Comparison of ENCODE assay signal across 8 mouse cellular contexts in genomic region chr4:133012776-133013265, GRCm38 (mm10). TPM values are rescaled to one million over a fixed set of nuclear protein-coding genes. Genes with fewer than 3 reads are reported as not detected.
DNase-seq lines count a peak whose midpoint lies in the region; ATAC-seq lines count a peak whose summit lies in the region.

No protein-coding gene starts in this region.

- H3K36me3 ChIP-seq in limb, embryonic 12.5 days = peaks cover 11% of the 10 kb centered on the region; the same call in 1 of the 2 replicates
- H3K36me3 ChIP-seq in neural tube, embryonic 12.5 days = no peaks in the 10 kb centered on the region

- peak overlapping the region; percentile 98 for H3K9ac ChIP-seq in limb, embryonic 12.5 days (replicated peaks)
- peak overlapping the region; percentile 97 for H3K9ac ChIP-seq in neural tube, embryonic 12.5 days

- ATAC-seq in limb, embryonic 12.5 days (ENCODE audit: insufficient number of reproducible peaks, insufficient read depth, low FRiP score, low TSS enrichment, low read depth) = no peak
- ATAC-seq in neural tube, embryonic 12.5 days (ENCODE audit: low FRiP score, low read depth) = no peak

- intact Hi-C loops in heart, postnatal 14 days (cut with DNase I) = loop anchor here (1.0 to 10.0 kb wide), 3 partner anchors 43 to 184 kb away; no protein-coding TSS in a partner anchor

- peak overlapping the region; percentile 97 for H3K4me2 ChIP-seq in limb, embryonic 12.5 days
- H3K4me2 ChIP-seq in neural tube, embryonic 12.5 days (replicated peaks) = peak overlapping the region; percentile 99

- peak overlapping the region; percentile 96 for H3K4me3 ChIP-seq in limb, embryonic 12.5 days (replicated peaks)
- peak overlapping the region; percentile 96 for H3K4me3 ChIP-seq in neural tube, embryonic 12.5 days

- peaks cover 71% of the 10 kb centered on the region for H3K4me1 ChIP-seq in limb, embryonic 12.5 days (replicated peaks)
- peaks cover 61% of the 10 kb centered on the region for H3K4me1 ChIP-seq in neural tube, embryonic 12.5 days

- H3K27ac ChIP-seq in limb, embryonic 12.5 days = peak overlapping the region; percentile 98
- H3K27ac ChIP-seq in neural tube, embryonic 12.5 days = peak overlapping the region; percentile 86

- H3K27me3 ChIP-seq in limb, embryonic 12.5 days = peaks cover 11% of the 10 kb centered on the region
- H3K27me3 ChIP-seq in neural tube, embryonic 12.5 days (replicated peaks) = peaks cover 16% of the 10 kb centered on the region

- no peaks in the 10 kb centered on the region for H3K9me3 ChIP-seq in limb, embryonic 12.5 days
- H3K9me3 ChIP-seq in neural tube, embryonic 12.5 days = no peaks in the 10 kb centered on the region

- WGBS in limb, embryonic 12.5 days = under 1% methylated on average over 17 of the region's 17 CpGs
- WGBS in neural tube, embryonic 12.5 days = 1% methylated on average over 17 of the region's 17 CpGs

- DNase-seq in cerebellum, adult 18-20 months = peak; percentile 40 to 58
- no peak for DNase-seq in cerebellum, postnatal 4 days (ENCODE audit: low spot score in 2 of 2)
- peak; percentile 49 for DNase-seq in CD4-positive helper T cell, adult 2 months (ENCODE audit: low read depth, low spot score)
- peak; percentile 77 for DNase-seq in embryo, embryonic 9.5 days (ENCODE audit: extremely low spot score)
- DNase-seq in heart, postnatal 14 days = peak; percentile 51 to 57
- no peak for DNase-seq in left cerebral cortex, adult 18-20 months (ENCODE audit: low spot score in 2 of 2)

RNA-seq across cellular contexts. Expression of gene Ahdc1, which starts 1.8 kb away (rescaled TPM):
- total RNA-seq in heart, postnatal 14 days (2021) = 10 to 100 TPM; 55.2 to 59.1 TPM
- polyA plus RNA-seq in limb, embryonic 12.5 days (2016; fragmentation: Nextera tagmentation; extraction: Ambion mirVana) = 13.2 and 14.5 TPM in 2 replicates
- polyA plus RNA-seq in neural tube, embryonic 12.5 days (2016; fragmentation: Nextera tagmentation; extraction: Ambion mirVana) = 10.5 TPM in 2 replicates
- 100 to 1,000 TPM; 108 to 121 TPM for total RNA-seq in left cerebral cortex, adult 18-20 months (2021)

RNA-seq across cellular contexts. Expression of gene Fgr, which starts 38.9 kb away (rescaled TPM):
- total RNA-seq in heart, postnatal 14 days (2021) = under 1 TPM; 0.43 to 0.49 TPM
- polyA plus RNA-seq in limb, embryonic 12.5 days (2016; fragmentation: Nextera tagmentation; extraction: Ambion mirVana) = 0.26 and 0.36 TPM in 2 replicates
- polyA plus RNA-seq in neural tube, embryonic 12.5 days (2016; fragmentation: Nextera tagmentation; extraction: Ambion mirVana) = 0.22 and 0.28 TPM in 2 replicates
- under 1 TPM; 0.26 to 0.59 TPM for total RNA-seq in left cerebral cortex, adult 18-20 months (2021)

Comparison
In these comparisons a context has a peak if more than half of its experiments do, and no peak if none do; other contexts are left out.
1. DNase-seq: peak in cerebellum, adult 18-20 months (2 of 2), CD4-positive helper T cell, adult 2 months (single experiment), embryo, embryonic 9.5 days (single experiment) and heart, postnatal 14 days (2 of 2); none in cerebellum, postnatal 4 days (0 of 2) and left cerebral cortex, adult 18-20 months (0 of 2).